Mouse (Mus musculus): ENCODE data around the gene Dnm3. TPM values are rescaled to one million over a fixed set of nuclear protein-coding genes. Genes with fewer than 3 reads are reported as not detected.

The Dnm3 gene
- total RNA-seq, 2 experiments from 2014 or later: 1.2 TPM; not detected in 1

GRCm38 (mm10) chr1:162184003-162184748, 293.7 kb downstream of the Dnm3 start:
- no peak for ATAC-seq (replicated peaks; ENCODE audit: low FRiP score, poor library complexity, severe bottlenecking)

GRCm38 (mm10) chr1:162183438-162183837, 294.4 kb downstream of the Dnm3 start:
- ATAC-seq (replicated peaks; ENCODE audit: low FRiP score, poor library complexity, severe bottlenecking): no peak

- no peak for ATAC-seq (replicated peaks; ENCODE audit: low FRiP score, poor library complexity, severe bottlenecking)
Measured at GRCm38 (mm10) chr1:162181187-162181975, 296.5 kb downstream of the Dnm3 start.

GRCm38 (mm10) chr1:162180451-162180850, 297.4 kb downstream of the Dnm3 start:
- ATAC-seq (replicated peaks; ENCODE audit: low FRiP score, poor library complexity, severe bottlenecking): no peak

DNA sequence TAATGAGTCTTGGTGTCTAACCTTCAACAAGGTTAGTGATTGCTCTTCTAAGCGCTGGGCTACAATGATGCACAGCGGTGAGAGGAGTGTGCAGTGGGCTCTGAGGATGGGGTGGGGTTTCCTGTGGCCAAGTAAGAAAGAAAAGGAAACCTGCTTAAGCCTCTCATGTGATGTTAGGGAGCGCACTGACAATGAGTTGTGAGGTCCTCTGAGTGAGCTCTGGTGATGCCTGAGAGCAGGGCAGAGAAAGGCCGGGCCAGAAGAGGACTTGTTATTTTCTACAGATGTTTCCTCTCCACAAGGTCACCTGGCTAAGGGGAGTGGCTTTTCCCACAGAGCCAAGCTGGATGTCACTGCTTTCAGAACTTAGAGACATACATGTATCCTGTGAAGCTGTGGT, 298.4 kb downstream of the Dnm3 start:
- ATAC-seq (replicated peaks; ENCODE audit: low FRiP score, poor library complexity, severe bottlenecking): no peak

- ATAC-seq (replicated peaks; ENCODE audit: low FRiP score, poor library complexity, severe bottlenecking): no peak
Measured at GRCm38 (mm10) chr1:162172806-162173205, 305.0 kb downstream of the Dnm3 start.

DNA sequence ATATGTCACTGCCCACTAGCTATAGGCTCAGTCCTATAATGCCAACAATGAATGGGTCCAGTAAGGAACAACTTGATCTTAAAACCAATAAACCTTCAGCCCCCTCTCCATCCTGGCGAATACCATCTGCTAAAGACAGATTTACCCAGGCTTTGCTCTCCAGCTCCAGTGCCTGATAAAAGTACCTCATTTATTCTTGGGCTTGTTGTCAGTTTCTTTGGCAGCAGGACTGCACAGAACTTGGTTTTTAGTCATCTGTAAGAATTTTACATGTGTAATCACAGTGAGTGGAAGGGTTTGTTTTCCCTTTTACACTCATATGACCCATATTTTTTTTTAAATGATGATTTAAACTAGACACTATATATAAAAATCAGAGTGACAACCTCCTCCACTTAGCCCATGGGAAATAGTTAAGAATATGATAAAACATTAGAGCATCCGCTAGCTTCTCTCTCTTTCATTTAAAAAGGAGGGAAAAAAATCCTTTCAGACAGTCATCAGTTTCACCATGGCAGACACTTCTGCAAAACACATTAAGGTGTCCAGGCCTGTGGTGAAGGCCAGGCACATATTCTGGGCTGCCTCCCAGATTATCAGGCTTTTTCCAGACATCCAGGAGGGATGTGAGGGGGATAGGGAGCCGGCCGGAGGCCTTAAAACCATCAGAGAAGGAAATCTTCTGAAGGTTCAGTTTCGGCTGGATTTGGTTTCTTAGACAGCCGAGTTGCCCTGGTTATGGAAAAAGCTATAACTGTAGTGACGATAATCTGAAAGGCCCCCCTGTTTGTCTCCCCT, 313.9 kb downstream of the Dnm3 start:
- ATAC-seq (replicated peaks; ENCODE audit: low FRiP score, poor library complexity, severe bottlenecking): no peak

DNA sequence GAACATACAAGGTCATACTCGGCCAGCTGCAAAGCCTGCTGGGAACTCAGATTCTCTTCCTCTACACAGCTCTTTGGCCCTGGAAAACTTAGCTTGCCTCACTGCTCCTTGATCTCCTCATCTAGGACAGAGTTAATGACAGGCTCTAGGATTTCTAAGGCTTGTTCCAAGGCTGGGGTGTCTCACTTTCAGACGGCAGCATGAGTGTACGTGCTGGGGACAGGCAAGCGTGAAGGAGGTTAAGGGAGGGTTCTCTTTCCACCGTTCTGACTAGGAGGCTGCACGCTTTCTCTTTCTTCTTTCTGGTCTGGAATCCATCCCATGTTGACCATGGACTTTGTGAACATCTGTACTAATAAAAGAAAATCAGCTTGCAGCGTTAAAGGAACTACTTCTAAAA, 315.2 kb downstream of the Dnm3 start:
- no peak for ATAC-seq (replicated peaks; ENCODE audit: low FRiP score, poor library complexity, severe bottlenecking)

- no peak for ATAC-seq (replicated peaks; ENCODE audit: low FRiP score, poor library complexity, severe bottlenecking)
Measured at GRCm38 (mm10) chr1:162162249-162162648, 315.6 kb downstream of the Dnm3 start.

- ATAC-seq (replicated peaks; ENCODE audit: low FRiP score, poor library complexity, severe bottlenecking): no peak
Measured at GRCm38 (mm10) chr1:162160718-162161117, 317.1 kb downstream of the Dnm3 start.

GRCm38 (mm10) chr1:162158486-162158885, 319.3 kb downstream of the Dnm3 start:
- ATAC-seq (replicated peaks; ENCODE audit: low FRiP score, poor library complexity, severe bottlenecking): no peak

DNA sequence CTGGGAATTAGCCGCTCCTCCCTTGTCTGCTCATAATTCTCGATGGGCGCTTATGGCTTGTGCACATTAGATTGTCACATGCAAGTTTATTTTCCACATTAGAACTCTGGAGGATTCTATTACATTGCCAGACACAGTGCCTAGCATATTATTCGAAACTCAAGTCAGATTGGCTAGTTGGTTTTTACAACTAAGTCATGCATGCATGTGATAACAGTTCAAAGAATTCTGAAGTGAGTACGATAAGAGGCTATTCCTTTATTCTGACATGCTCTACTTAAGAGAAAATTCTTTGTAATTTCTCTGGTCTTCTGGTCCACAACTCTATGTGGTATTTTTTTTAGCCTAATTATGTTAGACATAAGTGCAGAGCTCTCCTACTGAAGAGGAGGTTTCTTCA, 320.2 kb downstream of the Dnm3 start:
- ATAC-seq (replicated peaks; ENCODE audit: low FRiP score, poor library complexity, severe bottlenecking): no peak

DNA sequence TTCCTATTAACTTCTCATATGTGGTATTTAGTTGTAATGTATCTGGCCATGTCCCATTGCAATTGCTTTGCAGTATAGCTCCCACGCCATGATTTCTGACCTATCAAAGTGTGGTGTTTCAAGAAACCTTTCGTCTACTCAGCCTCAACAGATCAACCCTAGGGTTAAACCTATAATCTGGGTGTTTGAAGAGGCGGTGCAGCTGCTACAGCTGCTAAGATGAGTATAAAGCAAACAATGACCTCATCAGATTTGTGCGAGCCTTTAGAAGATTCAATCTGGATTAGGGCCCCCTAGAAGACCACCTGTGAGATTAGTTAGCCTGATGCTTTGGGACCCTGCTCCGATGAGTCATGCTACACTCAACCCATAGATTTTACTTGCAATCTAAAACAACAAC, 321.0 kb downstream of the Dnm3 start:
- ATAC-seq (replicated peaks; ENCODE audit: low FRiP score, poor library complexity, severe bottlenecking): no peak

GRCm38 (mm10) chr1:162155546-162155945, 322.3 kb downstream of the Dnm3 start:
- no peak for ATAC-seq (replicated peaks; ENCODE audit: low FRiP score, poor library complexity, severe bottlenecking)

GRCm38 (mm10) chr1:162153118-162153517, 324.7 kb downstream of the Dnm3 start:
- no peak for ATAC-seq (replicated peaks; ENCODE audit: low FRiP score, poor library complexity, severe bottlenecking)

GRCm38 (mm10) chr1:162149730-162150129, 328.1 kb downstream of the Dnm3 start:
- no peak for ATAC-seq (replicated peaks; ENCODE audit: low FRiP score, poor library complexity, severe bottlenecking)

- no peak for ATAC-seq (replicated peaks; ENCODE audit: low FRiP score, poor library complexity, severe bottlenecking)
Measured at GRCm38 (mm10) chr1:162147554-162147953, 330.3 kb downstream of the Dnm3 start.

DNA sequence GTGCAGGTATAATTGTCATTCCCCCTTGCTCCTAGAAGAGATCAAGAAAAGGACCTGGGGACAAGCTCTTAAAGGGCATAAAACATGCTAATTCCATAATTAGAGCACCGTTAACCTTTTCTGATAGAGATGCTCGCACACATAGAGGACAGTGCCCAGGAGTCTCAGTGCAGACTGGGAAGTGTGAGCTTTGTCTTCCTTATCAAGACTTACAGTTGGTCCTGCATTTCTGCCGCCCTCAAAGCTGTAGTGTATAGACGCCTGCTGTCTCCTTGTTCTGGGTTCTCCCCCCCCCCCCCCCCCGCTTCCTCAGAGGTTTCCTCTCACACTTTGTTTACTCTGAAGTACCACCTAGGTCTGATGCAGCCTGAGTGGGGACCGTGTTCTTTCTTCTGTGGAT, 332.1 kb downstream of the Dnm3 start:
- no peak for ATAC-seq (replicated peaks; ENCODE audit: low FRiP score, poor library complexity, severe bottlenecking)

DNA sequence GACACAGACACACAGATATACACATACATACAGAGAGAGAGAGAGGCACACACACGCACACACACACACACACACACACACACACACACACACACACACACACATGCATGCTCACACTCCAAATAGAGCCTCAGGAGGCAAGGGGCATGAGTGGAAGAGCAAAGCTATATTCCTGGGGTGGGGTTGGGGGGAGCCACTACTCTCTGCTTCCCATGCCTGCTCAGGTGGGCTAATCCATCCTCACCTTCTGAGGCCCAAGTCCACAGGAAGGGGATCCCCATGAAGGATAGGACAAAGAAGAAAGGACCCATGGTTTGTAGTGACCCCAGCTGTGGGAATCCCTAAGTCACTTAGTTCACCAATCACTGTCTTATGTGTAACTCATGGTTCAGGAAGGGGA, 332.8 kb downstream of the Dnm3 start:
- ATAC-seq (replicated peaks; ENCODE audit: low FRiP score, poor library complexity, severe bottlenecking): no peak
